Mouse (Mus musculus) bone marrow, adult 2 months (tissue): ENCODE results near the gene Hrh2.

Experiments used
- CTCF ChIP-seq: fragments of 200-500 bp; IDR thresholded peaks from 2 replicates; pipeline ENCODE4 v1.5.1; 2011; ENCODE audit warnings: low read length, control low read depth; ENCODE audit not compliant: control insufficient read depth, insufficient read depth
- POLR2A ChIP-seq: fragments of 200-500 bp; IDR thresholded peaks from 2 replicates; pipeline ENCODE4 v1.6.1; 2011; ENCODE audit warnings: low read depth, mild to moderate bottlenecking, control low read depth, low read length, borderline replicate concordance; ENCODE audit not compliant: control insufficient read depth

DNA sequence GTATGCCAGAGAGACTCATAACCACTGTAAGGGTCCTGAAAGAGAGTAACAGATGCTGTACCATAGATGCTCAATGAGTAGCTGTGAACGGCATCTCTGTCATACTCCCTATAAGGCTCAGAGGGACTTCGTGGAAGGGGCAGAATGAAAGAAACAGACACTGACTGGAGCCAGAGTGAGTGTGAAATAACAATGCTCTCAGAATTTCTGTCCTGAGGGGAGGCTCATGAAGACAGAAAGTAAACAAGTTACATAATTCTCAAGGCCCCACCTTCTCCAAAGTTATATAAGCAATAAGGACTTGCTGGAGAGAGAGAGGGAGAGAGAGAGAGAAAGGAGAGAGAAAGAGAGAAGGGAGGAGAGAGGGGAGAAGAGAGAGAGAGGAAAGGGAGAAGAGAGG, 36.1 kb upstream of the Hrh2 start:
- no peak for TF ChIP-seq CTCF
- TF ChIP-seq POLR2A, result no peak
